Mouse (Mus musculus): Measurements from ENCODE around the gene Tpk1. TPM values are rescaled to one million over a fixed set of nuclear protein-coding genes. Genes with fewer than 3 reads are reported as not detected.

Tpk1 gene
- polyA plus RNA-seq, 1 experiment from 2014 or later = 5.7 TPM

GRCm38 (mm10) chr6:43363917-43364316 lies 302.2 kb downstream of the Tpk1 start:
- no peak for ATAC-seq (ENCODE audit: low FRiP score, low read depth)
- no peaks in the 10 kb centered on the region for H3K9me3 ChIP-seq
- no peaks in the 10 kb centered on the region for H3K27me3 ChIP-seq
- no peak overlapping the region for H3K27ac ChIP-seq (replicated peaks)
- H3K4me1 ChIP-seq = 0 out of 2 replicates have a peak, but pooled peaks cover 4% of the 10 kb centered on the region
- H3K4me2 ChIP-seq (replicated peaks) = no peak overlapping the region
- H3K36me3 ChIP-seq = no peaks in the 10 kb centered on the region
- no peak overlapping the region for H3K4me3 ChIP-seq
- H3K9ac ChIP-seq (replicated peaks) = no peak overlapping the region
- WGBS = 82% methylated on average over 3 of the region's 3 CpGs

- ATAC-seq (ENCODE audit: low FRiP score, low read depth) = no peak
- Histone ChIP-seq H3K4me1 (0 out of 2 replicates have a peak, but pooled peaks cover 4% of the 10 kb centered on the region), H3K27me3 (no peaks in the 10 kb centered on the region), H3K36me3 (no peaks in the 10 kb centered on the region), H3K9me3 (no peaks in the 10 kb centered on the region), H3K9ac (replicated peaks) (no peak overlapping the region), H3K4me3 (no peak overlapping the region), H3K4me2 (replicated peaks) (no peak overlapping the region), H3K27ac (replicated peaks) (no peak overlapping the region)
- WGBS = 84% methylated on average over 5 of the region's 5 CpGs
Measured at GRCm38 (mm10) chr6:43363291-43363820, 302.7 kb downstream of the Tpk1 start.

DNA sequence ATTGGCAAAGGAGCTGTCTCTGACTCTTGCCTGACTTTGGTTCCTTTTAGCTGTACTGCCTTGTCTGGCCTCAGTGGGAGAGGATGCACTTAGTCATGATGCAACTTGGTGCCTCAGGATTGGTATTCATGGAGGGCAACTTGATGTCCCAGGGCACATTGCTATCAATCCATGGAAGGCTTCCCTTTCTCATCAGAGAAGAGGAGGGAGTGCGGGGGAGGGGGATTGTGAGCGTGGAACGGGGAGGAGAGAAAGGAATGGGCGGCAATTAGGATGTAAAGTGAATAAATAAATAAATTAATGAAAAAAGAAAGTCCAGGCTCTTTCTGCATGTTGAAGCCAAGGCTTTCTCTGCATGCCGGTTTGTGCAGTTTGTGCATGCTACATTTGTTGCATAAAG lies 304.8 kb downstream of the Tpk1 start:
- no peak overlapping the region for H3K4me3 ChIP-seq
- H3K9ac ChIP-seq (replicated peaks) = no peak overlapping the region
- H3K36me3 ChIP-seq = no peaks in the 10 kb centered on the region
- H3K27me3 ChIP-seq = no peaks in the 10 kb centered on the region
- H3K27ac ChIP-seq (replicated peaks) = no peak overlapping the region
- ATAC-seq (ENCODE audit: low FRiP score, low read depth) = no peak
- 0 out of 2 replicates have a peak, but pooled peaks cover 4% of the 10 kb centered on the region for H3K4me1 ChIP-seq
- 42% methylated on average over 5 of the region's 5 CpGs for WGBS
- no peak overlapping the region for H3K4me2 ChIP-seq (replicated peaks)
- no peaks in the 10 kb centered on the region for H3K9me3 ChIP-seq

- Histone ChIP-seq H3K4me2 (replicated peaks) (no peak overlapping the region), H3K9ac (replicated peaks) (no peak overlapping the region), H3K27me3 (no peaks in the 10 kb centered on the region), H3K4me3 (no peak overlapping the region), H3K4me1 (0 out of 2 replicates have a peak, but pooled peaks cover 4% of the 10 kb centered on the region), H3K27ac (replicated peaks) (no peak overlapping the region), H3K9me3 (no peaks in the 10 kb centered on the region), H3K36me3 (no peaks in the 10 kb centered on the region)
- 82% methylated on average over 3 of the region's 3 CpGs for WGBS
- ATAC-seq (ENCODE audit: low FRiP score, low read depth) = no peak
Measured at GRCm38 (mm10) chr6:43360214-43360613, 305.9 kb downstream of the Tpk1 start.

DNA sequence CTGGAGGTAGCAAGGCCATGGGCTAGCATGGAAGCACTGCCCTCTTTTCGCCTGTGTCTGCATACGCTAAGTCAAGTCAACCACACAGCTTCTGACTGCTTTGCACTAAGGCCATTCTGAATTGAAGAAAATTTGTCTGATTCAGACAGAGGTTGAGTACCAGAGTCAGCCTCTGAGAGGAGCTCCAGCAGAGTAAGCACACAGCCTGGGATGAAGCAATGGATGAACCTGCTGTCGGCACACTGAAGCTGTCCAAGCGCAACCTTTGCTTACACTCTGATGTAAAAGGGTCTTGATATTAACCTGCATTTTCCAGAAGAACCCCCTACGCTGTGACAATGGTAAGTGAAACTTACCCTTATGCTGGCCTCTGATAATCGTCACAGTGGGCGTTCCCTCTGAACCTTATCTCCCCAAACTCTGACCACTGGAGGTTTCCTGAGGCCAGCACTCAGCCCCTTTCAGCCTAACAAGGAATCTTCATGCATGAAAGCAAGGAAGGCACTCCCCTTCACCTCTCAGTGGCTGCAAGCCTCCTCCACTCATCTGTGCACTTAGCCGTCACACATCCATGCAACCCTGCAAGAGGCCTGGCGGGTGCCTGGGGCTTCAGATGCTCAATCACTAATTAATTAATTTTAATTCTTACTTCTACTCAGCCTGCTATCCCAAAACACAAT lies 311.4 kb downstream of the Tpk1 start:
- Histone ChIP-seq H3K9me3 (no peaks in the 10 kb centered on the region), H3K27me3 (no peaks in the 10 kb centered on the region), H3K9ac (replicated peaks) (no peak overlapping the region), H3K27ac (replicated peaks) (no peak overlapping the region), H3K4me1 (0 out of 2 replicates have a peak, but pooled peaks cover 3% of the 10 kb centered on the region), H3K4me3 (no peak overlapping the region), H3K4me2 (replicated peaks) (no peak overlapping the region), H3K36me3 (no peaks in the 10 kb centered on the region)
- 0 out of 2 replicates have a peak, but pooled peaks have one; percentile 44 for ATAC-seq (ENCODE audit: low FRiP score, low read depth)
- WGBS = 69% methylated on average over 9 of the region's 9 CpGs

- H3K9me3 ChIP-seq = no peaks in the 10 kb centered on the region
- H3K27me3 ChIP-seq = no peaks in the 10 kb centered on the region
- no peak overlapping the region for H3K4me3 ChIP-seq
- no peak for ATAC-seq (ENCODE audit: low FRiP score, low read depth)
- H3K4me1 ChIP-seq = 0 out of 2 replicates have a peak, but pooled peaks cover 3% of the 10 kb centered on the region
- H3K36me3 ChIP-seq = no peaks in the 10 kb centered on the region
- no peak overlapping the region for H3K4me2 ChIP-seq (replicated peaks)
- 92% methylated on average over 4 of the region's 4 CpGs for WGBS
- no peak overlapping the region for H3K9ac ChIP-seq (replicated peaks)
- no peak overlapping the region for H3K27ac ChIP-seq (replicated peaks)
Measured at GRCm38 (mm10) chr6:43353446-43353845, 312.6 kb downstream of the Tpk1 start.

- Histone ChIP-seq H3K27me3 (no peaks in the 10 kb centered on the region), H3K4me3 (no peak overlapping the region), H3K36me3 (no peaks in the 10 kb centered on the region), H3K4me1 (no peaks in the 10 kb centered on the region), H3K9ac (replicated peaks) (no peak overlapping the region), H3K27ac (replicated peaks) (no peak overlapping the region), H3K4me2 (replicated peaks) (no peak overlapping the region), H3K9me3 (no peaks in the 10 kb centered on the region)
- WGBS = 81% methylated on average over 4 of the region's 4 CpGs
- ATAC-seq (ENCODE audit: low FRiP score, low read depth) = no peak
Measured at GRCm38 (mm10) chr6:43349083-43349482, 317.0 kb downstream of the Tpk1 start.

DNA sequence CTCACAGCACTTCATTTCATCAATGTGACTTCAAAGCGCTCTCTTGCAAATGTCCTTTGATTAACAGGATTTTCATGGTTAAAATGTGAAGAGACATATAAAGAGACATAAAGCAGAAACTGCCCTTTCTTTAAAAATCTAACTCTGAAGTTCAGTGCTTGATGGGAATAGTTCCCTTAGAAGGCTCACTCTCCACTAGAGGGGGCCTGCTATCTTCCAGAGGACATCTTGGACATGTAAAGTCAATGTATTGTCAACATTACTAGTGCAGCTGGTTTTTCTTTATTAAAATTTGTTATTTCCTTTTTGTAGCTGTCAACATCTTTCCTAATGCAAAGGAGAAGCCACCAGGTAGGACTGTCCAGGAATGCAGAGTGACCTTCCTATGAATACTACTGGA lies 318.4 kb downstream of the Tpk1 start:
- no peaks in the 10 kb centered on the region for H3K4me1 ChIP-seq
- no peaks in the 10 kb centered on the region for H3K27me3 ChIP-seq
- H3K9me3 ChIP-seq = no peaks in the 10 kb centered on the region
- ATAC-seq (ENCODE audit: low FRiP score, low read depth) = no peak
- no peak overlapping the region for H3K27ac ChIP-seq (replicated peaks)
- no peaks in the 10 kb centered on the region for H3K36me3 ChIP-seq
- no peak overlapping the region for H3K9ac ChIP-seq (replicated peaks)
- 96% methylated on average over 1 of the region's 1 CpGs for WGBS
- H3K4me3 ChIP-seq = no peak overlapping the region
- H3K4me2 ChIP-seq (replicated peaks) = no peak overlapping the region

GRCm38 (mm10) chr6:43343006-43343405 lies 323.1 kb downstream of the Tpk1 start:
- WGBS = 88% methylated on average over 1 of the region's 1 CpGs
- Histone ChIP-seq H3K4me1 (no peaks in the 10 kb centered on the region), H3K4me2 (replicated peaks) (no peak overlapping the region), H3K36me3 (no peaks in the 10 kb centered on the region), H3K27me3 (no peaks in the 10 kb centered on the region), H3K4me3 (no peak overlapping the region), H3K27ac (replicated peaks) (no peak overlapping the region), H3K9ac (replicated peaks) (no peak overlapping the region), H3K9me3 (no peaks in the 10 kb centered on the region)
- no peak for ATAC-seq (ENCODE audit: low FRiP score, low read depth)

DNA sequence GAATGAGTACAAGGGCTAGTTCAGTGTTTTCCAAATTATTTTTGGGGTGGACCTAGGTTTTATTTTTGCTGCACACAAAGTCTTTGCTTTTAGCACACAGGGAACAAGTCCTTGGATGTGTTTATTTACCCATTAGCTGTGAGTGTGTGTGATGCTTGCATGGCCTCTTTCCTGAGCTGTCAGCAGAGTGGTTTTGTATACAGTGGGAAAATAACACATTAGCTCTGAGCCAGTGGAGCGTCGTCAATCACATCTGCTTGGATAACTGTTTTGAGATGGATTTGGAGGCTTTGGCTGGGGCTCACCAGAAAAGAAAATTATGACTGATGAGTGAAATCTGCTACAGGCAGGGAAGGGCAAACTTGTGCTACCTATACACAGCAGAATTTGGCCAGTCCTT lies 323.7 kb downstream of the Tpk1 start:
- Histone ChIP-seq H3K4me1 (no peaks in the 10 kb centered on the region), H3K9ac (replicated peaks) (no peak overlapping the region), H3K9me3 (no peaks in the 10 kb centered on the region), H3K4me2 (replicated peaks) (no peak overlapping the region), H3K27ac (replicated peaks) (no peak overlapping the region), H3K4me3 (no peak overlapping the region), H3K27me3 (no peaks in the 10 kb centered on the region), H3K36me3 (no peaks in the 10 kb centered on the region)
- WGBS = 68% methylated on average over 2 of the region's 2 CpGs
- ATAC-seq (ENCODE audit: low FRiP score, low read depth) = no peak

DNA sequence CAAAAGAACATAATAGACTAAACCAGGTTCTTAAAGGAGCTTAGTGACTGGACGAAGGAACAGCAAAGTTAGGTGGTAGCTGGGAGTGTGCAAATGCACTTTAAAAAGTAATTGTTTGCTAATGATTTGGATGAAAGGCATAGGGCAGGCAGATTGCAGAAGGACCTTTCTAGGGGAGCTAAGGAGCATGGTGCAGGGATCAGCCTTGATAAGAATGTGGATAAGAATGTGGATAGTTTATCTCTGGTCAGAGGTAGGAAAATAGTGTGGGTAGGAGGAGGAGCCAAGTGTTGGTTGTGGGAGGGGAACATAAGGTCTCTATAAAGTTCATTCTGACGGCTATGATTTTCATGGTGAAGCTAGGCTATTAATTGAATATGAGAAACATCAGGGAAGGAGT lies 327.3 kb downstream of the Tpk1 start:
- no peaks in the 10 kb centered on the region for H3K27me3 ChIP-seq
- H3K4me3 ChIP-seq = no peak overlapping the region
- no peaks in the 10 kb centered on the region for H3K9me3 ChIP-seq
- 65% methylated on average over 2 of the region's 2 CpGs for WGBS
- H3K4me2 ChIP-seq (replicated peaks) = no peak overlapping the region
- H3K9ac ChIP-seq (replicated peaks) = no peak overlapping the region
- ATAC-seq (ENCODE audit: low FRiP score, low read depth) = no peak
- H3K4me1 ChIP-seq = no peaks in the 10 kb centered on the region
- no peak overlapping the region for H3K27ac ChIP-seq (replicated peaks)
- no peaks in the 10 kb centered on the region for H3K36me3 ChIP-seq

- Histone ChIP-seq H3K27ac (replicated peaks) (no peak overlapping the region), H3K36me3 (no peaks in the 10 kb centered on the region), H3K4me2 (replicated peaks) (no peak overlapping the region), H3K4me3 (no peak overlapping the region), H3K4me1 (no peaks in the 10 kb centered on the region), H3K9me3 (no peaks in the 10 kb centered on the region), H3K9ac (replicated peaks) (no peak overlapping the region), H3K27me3 (no peaks in the 10 kb centered on the region)
- WGBS = 62% methylated on average over 10 of the region's 10 CpGs
- no peak for ATAC-seq (ENCODE audit: low FRiP score, low read depth)
Measured at GRCm38 (mm10) chr6:43337491-43337961, 328.6 kb downstream of the Tpk1 start.
